Mouse (Mus musculus) forebrain, embryonic 13.5 days (tissue): ENCODE measurements around the gene 1110059E24Rik. TPM values are rescaled to one million over a fixed set of nuclear protein-coding genes. Genes with fewer than 3 reads are reported as not detected.
A peak's percentile ranks its signal among the peaks of the same experiment; 100 is the strongest.

Experiments
- ATAC-seq: fragments of 200-750 bp; cut with Nextera tagmentation; 2 replicates; pipeline ENCODE4 v1.8.0; 2017
- H3K27ac ChIP-seq: fragments of 300-500 bp; sonication (generic); 2 replicates; pipeline ENCODE4 v1.5.1; 2015; ENCODE audit warnings: inconsistent platforms, mild to moderate bottlenecking, moderate library complexity
- H3K27me3 ChIP-seq: fragments of 300-500 bp; sonication (generic); 2 replicates; pipeline ENCODE4 v1.6.1; 2015; ENCODE audit warnings: mild to moderate bottlenecking, inconsistent platforms
- H3K36me3 ChIP-seq: fragments of 300-500 bp; sonication (generic); 2 replicates; pipeline ENCODE4 v1.6.1; 2015; ENCODE audit warnings: mild to moderate bottlenecking, inconsistent platforms; ENCODE audit not compliant: poor library complexity, severe bottlenecking
- H3K4me1 ChIP-seq: fragments of 300-500 bp; sonication (generic); 2 replicates; pipeline ENCODE4 v1.6.1; 2015; ENCODE audit warnings: inconsistent platforms
- H3K4me2 ChIP-seq: fragments of 300-500 bp; sonication (generic); 2 replicates; pipeline ENCODE4 v1.6.1; 2015; ENCODE audit warnings: inconsistent platforms, mild to moderate bottlenecking, moderate library complexity
- H3K4me3 ChIP-seq: fragments of 300-500 bp; sonication (generic); 2 replicates; pipeline ENCODE4 v1.5.1; 2015; ENCODE audit warnings: mild to moderate bottlenecking, inconsistent platforms
- H3K9ac ChIP-seq: fragments of 300-500 bp; sonication (generic); 2 replicates; pipeline ENCODE4 v1.6.1; 2015; ENCODE audit warnings: mild to moderate bottlenecking, inconsistent platforms
- H3K9me3 ChIP-seq: fragments of 300-500 bp; sonication (generic); replicated peaks from 2 replicates; pipeline ENCODE4 v1.6.1; 2016; ENCODE audit warnings: inconsistent platforms
- WGBS: fragments of 180-500 bp; shearing (Covaris S2); methylation state at CpG from one replicate; pipeline ENCODE4 v1.1.7; 2015; 5-methylcytosine and 5-hydroxymethylcytosine counted together
- polyA plus RNA-seq: library from polyadenylated mRNA; unstranded; fragments of >200 nt; fragmentation: Nextera tagmentation; extraction: Ambion mirVana; gene quantifications from 2 replicates; pipeline ENCODE4 v1.2.1, GENCODE M21; 2015

Gene 1110059E24Rik
- polyA plus RNA-seq, 1 experiment from 2014 or later = 69.9 TPM

DNA sequence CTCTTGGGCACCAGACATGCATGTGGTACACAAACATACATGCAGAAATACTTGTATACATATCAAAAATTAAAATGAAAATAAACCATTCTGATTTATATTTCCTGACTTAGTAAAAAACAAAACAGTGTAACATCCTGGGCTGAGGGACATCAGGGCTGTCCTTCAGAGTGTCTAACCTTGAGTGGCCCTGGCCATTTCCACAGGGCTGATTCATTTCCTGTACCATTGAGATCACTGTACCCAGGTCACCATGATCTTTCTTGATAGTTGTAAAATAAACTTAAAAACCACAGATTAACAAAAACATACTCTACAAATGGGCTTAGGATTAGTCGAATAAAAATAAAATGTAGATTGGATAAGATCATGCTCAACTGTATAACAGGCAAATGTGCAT, 66.2 kb downstream of the 1110059E24Rik start:
- Histone ChIP-seq H3K27me3 (no peaks in the 10 kb centered on the region), H3K9ac (no peak overlapping the region), H3K27ac (no peak overlapping the region), H3K36me3 (no peaks in the 10 kb centered on the region; the same call in 1 of the 2 replicates), H3K4me3 (no peak overlapping the region), H3K4me2 (no peak overlapping the region), H3K9me3 (no peaks in the 10 kb centered on the region), H3K4me1 (no peaks in the 10 kb centered on the region)
- WGBS = 94% methylated on average over 1 of the region's 1 CpGs
- ATAC-seq = no peak

DNA sequence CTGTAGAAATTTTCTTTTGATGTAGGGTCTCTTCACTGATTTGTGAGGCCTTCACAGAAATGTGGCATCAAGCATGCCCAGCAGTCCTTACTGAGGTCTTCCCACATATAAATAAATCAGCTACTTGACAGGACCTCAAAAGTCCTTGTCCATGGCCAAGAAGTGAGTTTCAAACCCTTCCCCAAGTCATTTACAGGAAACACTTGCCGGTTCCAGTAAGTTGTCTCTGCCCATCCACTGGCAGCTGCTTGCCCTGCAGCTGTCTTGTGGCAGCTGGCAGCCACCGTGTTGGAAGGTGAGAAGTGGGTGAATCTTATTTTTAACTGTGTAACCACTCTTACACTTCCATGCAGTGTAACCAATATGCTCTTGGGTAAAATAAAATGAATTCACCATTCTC, 66.9 kb downstream of the 1110059E24Rik start:
- H3K27ac ChIP-seq = no peak overlapping the region
- no peak overlapping the region for H3K9ac ChIP-seq
- 85% methylated on average over 2 of the region's 2 CpGs for WGBS
- no peaks in the 10 kb centered on the region for H3K4me1 ChIP-seq
- H3K36me3 ChIP-seq = no peaks in the 10 kb centered on the region; the same call in 1 of the 2 replicates
- H3K9me3 ChIP-seq = no peaks in the 10 kb centered on the region
- no peak overlapping the region for H3K4me2 ChIP-seq
- H3K27me3 ChIP-seq = no peaks in the 10 kb centered on the region
- H3K4me3 ChIP-seq = no peak overlapping the region
- ATAC-seq = no peak

GRCm38 (mm10) chr19:21583986-21584385, 68.8 kb downstream of the 1110059E24Rik start:
- ATAC-seq = no peak
- no peaks in the 10 kb centered on the region; the same call in 1 of the 2 replicates for H3K36me3 ChIP-seq
- WGBS = 78% methylated on average over 5 of the region's 5 CpGs

DNA sequence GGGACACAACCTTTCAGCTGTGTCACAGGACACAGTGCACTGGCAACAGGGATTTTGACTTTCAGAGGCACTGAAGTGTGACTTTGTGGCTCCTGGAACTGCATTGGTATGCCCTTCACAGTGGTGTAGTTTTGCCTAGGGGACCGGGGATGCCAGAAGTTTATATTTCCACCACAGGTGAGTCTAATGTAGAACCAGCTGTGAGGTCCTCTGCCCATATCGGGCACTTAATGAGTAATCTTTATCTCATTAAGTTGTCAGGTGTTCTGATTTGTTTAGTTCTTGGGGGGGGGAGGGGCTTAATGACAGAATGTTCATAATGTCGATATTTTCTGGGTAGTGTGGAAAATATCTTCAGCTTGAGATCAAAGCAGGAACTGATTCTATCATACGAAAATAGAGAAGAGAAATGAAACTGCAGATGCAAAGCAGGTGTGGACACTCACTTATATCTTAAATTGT, 69.2 kb downstream of the 1110059E24Rik start:
- no peaks in the 10 kb centered on the region; the same call in 1 of the 2 replicates for H3K36me3 ChIP-seq
- H3K4me1 ChIP-seq = no peaks in the 10 kb centered on the region
- H3K9me3 ChIP-seq = no peaks in the 10 kb centered on the region
- no peak overlapping the region for H3K9ac ChIP-seq
- no peak overlapping the region for H3K4me3 ChIP-seq
- H3K4me2 ChIP-seq = no peak overlapping the region
- ATAC-seq = no peak
- 90% methylated on average over 4 of the region's 4 CpGs for WGBS
- H3K27me3 ChIP-seq = no peaks in the 10 kb centered on the region
- H3K27ac ChIP-seq = no peak overlapping the region

More at GRCm38 (mm10) chr19:21583986-21584385, 68.8 kb downstream of the 1110059E24Rik start:
- no peak overlapping the region for H3K4me3 ChIP-seq
- H3K27me3 ChIP-seq = no peaks in the 10 kb centered on the region
- H3K9me3 ChIP-seq = no peaks in the 10 kb centered on the region
- H3K9ac ChIP-seq = no peak overlapping the region
- H3K27ac ChIP-seq = no peak overlapping the region
- H3K4me1 ChIP-seq = no peaks in the 10 kb centered on the region
- no peak overlapping the region for H3K4me2 ChIP-seq

DNA sequence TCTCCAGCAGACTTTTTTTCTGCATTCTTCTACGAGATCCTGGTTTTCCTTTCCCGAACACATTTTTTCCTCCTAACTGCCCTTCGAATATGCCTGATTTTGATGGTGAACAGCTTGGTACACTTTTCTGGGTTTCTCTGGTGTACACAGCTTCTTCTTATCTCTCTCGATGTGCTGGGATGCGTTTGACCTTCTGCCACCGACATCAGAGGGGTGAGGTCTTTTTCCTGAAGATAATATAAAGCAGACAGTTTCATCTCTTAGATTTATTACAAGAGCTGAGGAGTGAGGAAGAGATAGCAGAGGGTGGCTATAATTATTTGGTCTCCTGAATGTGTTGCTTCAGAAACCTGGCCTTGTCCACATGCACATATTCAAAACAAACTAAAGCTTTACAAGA, 71.4 kb downstream of the 1110059E24Rik start:
- Histone ChIP-seq H3K27ac (no peak overlapping the region), H3K9me3 (no peaks in the 10 kb centered on the region), H3K4me2 (no peak overlapping the region), H3K4me1 (no peaks in the 10 kb centered on the region), H3K9ac (no peak overlapping the region), H3K4me3 (no peak overlapping the region), H3K27me3 (no peaks in the 10 kb centered on the region), H3K36me3 (no peaks in the 10 kb centered on the region)
- no peak for ATAC-seq
- WGBS = 91% methylated on average over 6 of the region's 6 CpGs

DNA sequence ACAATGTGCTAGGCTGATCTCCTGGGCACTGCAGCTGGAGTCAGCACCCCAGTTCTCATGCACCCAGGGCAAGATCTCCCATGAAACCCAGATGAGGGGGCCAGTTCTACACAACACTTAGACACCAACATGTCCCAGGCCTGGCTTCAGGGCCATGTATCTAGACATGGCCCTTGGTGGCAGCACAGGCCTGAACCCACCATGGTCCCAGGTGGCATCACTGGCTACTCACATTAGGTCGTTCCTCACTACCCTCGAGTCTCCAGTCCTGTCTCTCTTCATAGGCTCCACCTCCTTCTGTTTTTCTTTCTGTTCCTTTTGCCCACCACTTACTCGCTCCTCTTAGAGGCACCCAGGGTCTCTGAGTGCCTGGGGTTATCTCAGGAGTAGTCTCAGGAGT, 72.9 kb downstream of the 1110059E24Rik start:
- H3K9me3 ChIP-seq = no peaks in the 10 kb centered on the region
- H3K9ac ChIP-seq = no peak overlapping the region
- no peaks in the 10 kb centered on the region for H3K36me3 ChIP-seq
- no peak overlapping the region for H3K27ac ChIP-seq
- no peak overlapping the region for H3K4me2 ChIP-seq
- H3K4me3 ChIP-seq = no peak overlapping the region
- ATAC-seq = no peak
- H3K27me3 ChIP-seq = no peaks in the 10 kb centered on the region
- 87% methylated on average over 3 of the region's 3 CpGs for WGBS
- no peaks in the 10 kb centered on the region for H3K4me1 ChIP-seq

- Histone ChIP-seq H3K4me1 (no peaks in the 10 kb centered on the region), H3K4me3 (no peak overlapping the region), H3K27me3 (no peaks in the 10 kb centered on the region), H3K9ac (no peak overlapping the region), H3K9me3 (no peaks in the 10 kb centered on the region), H3K27ac (no peak overlapping the region), H3K4me2 (no peak overlapping the region), H3K36me3 (no peaks in the 10 kb centered on the region)
- WGBS = 82% methylated on average over 3 of the region's 3 CpGs
- ATAC-seq = no peak
These were observed 75.3 kb downstream of the 1110059E24Rik start for GRCm38 (mm10) chr19:21577443-21577842.

- Histone ChIP-seq H3K4me2 (no peak overlapping the region), H3K27me3 (no peaks in the 10 kb centered on the region), H3K9me3 (no peaks in the 10 kb centered on the region), H3K9ac (no peak overlapping the region), H3K27ac (no peak overlapping the region), H3K36me3 (no peaks in the 10 kb centered on the region), H3K4me1 (peaks cover 3% of the 10 kb centered on the region; the same call in 1 of the 2 replicates), H3K4me3 (no peak overlapping the region)
- no peak for ATAC-seq
- 91% methylated on average over 7 of the region's 7 CpGs for WGBS
These were observed 80.8 kb downstream of the 1110059E24Rik start for GRCm38 (mm10) chr19:21571986-21572385.

DNA sequence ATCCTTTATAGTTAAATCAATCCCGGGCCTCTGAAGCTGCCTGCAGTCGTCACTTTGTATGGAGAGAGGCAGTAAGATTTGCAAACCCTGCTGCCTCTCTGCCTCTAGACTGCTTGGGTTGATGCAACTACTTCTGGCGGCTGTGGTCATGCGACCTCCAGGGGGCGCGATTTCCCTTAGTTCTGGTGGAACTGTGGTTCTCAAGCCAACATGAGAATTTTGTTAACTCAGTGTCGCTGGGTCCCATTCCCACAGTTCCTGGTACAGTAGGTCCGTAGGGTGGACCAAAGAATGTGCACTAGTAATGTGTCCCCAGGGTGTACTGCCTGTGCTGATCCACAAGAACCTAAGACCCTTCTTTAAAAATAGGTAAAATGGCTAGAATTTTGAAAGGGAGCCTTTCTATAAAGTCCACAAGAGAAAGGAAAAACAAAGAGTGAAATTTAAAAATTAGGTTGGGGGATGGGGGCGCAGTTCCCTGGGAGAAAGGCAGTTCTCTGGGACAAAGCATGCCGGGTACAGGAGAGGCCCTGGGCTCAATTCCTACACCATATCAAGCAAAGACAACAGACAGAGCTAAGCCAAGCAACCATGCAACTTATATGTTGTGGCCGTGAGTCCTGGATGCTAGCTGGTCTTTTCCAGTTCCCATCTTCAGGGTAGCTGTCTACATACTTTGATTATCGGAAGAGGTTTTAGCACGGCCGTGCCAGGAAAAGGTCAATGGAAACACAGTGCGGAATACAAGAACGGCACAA, 81.4 kb downstream of the 1110059E24Rik start:
- H3K9ac ChIP-seq = no peak overlapping the region
- H3K27me3 ChIP-seq = no peaks in the 10 kb centered on the region
- 46% methylated on average over 16 of the region's 16 CpGs for WGBS
- H3K4me3 ChIP-seq = no peak overlapping the region
- peak; percentile 78 for ATAC-seq
- no peak overlapping the region for H3K27ac ChIP-seq
- H3K36me3 ChIP-seq = no peaks in the 10 kb centered on the region
- no peak overlapping the region for H3K4me2 ChIP-seq
- H3K4me1 ChIP-seq = peaks cover 3% of the 10 kb centered on the region; the same call in 1 of the 2 replicates
- H3K9me3 ChIP-seq = no peaks in the 10 kb centered on the region

GRCm38 (mm10) chr19:21570778-21571177, 82.0 kb downstream of the 1110059E24Rik start:
- Histone ChIP-seq H3K4me3 (no peak overlapping the region), H3K4me2 (no peak overlapping the region), H3K27me3 (no peaks in the 10 kb centered on the region), H3K27ac (no peak overlapping the region), H3K9ac (no peak overlapping the region), H3K36me3 (no peaks in the 10 kb centered on the region), H3K9me3 (no peaks in the 10 kb centered on the region), H3K4me1 (peaks cover 3% of the 10 kb centered on the region; the same call in 1 of the 2 replicates)
- WGBS = 33% methylated on average over 8 of the region's 8 CpGs
- ATAC-seq = peak; percentile 37; the same call in 1 of the 2 replicates

DNA sequence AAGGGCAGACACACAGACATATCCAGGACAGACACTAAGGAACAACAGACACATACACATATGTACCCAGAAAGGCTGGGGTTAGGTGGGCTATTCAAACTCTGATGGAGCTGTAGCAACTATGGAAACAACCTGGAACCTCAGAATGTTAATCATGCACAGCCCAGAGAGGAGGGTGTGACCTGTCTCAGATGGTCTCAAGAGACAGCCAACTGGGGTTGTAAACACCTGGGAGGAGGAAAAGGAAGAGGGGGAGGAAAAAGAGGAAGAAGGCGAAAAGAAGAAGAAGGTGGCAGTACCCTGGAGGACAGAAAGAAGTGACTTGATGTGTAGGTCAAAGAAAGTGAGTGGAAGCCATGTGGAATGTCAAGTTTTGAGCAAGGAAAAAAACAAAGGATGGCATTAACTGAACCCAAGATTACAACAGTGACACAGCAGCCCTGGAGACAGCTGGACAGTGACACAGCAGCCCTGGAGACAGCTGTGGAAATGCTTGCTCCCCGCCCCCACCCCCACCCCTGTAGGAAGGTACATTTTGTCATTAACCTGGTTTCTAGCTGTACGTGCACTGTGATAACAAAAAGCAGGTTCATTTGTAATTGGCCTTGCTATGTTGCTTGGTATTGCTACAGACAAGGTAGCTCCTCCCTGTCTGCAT, 84.1 kb downstream of the 1110059E24Rik start:
- 79% methylated on average over 3 of the region's 3 CpGs for WGBS
- Histone ChIP-seq H3K27ac (no peak overlapping the region), H3K4me1 (peaks cover 3% of the 10 kb centered on the region; the same call in 1 of the 2 replicates), H3K9me3 (no peaks in the 10 kb centered on the region), H3K36me3 (no peaks in the 10 kb centered on the region), H3K9ac (no peak overlapping the region), H3K4me2 (no peak overlapping the region), H3K27me3 (no peaks in the 10 kb centered on the region), H3K4me3 (no peak overlapping the region)
- ATAC-seq = no peak

- Histone ChIP-seq H3K9me3 (no peaks in the 10 kb centered on the region), H3K4me1 (peaks cover 3% of the 10 kb centered on the region; the same call in 1 of the 2 replicates), H3K27me3 (no peaks in the 10 kb centered on the region), H3K36me3 (no peaks in the 10 kb centered on the region), H3K4me2 (no peak overlapping the region), H3K9ac (no peak overlapping the region), H3K4me3 (no peak overlapping the region), H3K27ac (no peak overlapping the region)
- WGBS = 83% methylated on average over 3 of the region's 3 CpGs
- ATAC-seq = no peak
These were observed 84.8 kb downstream of the 1110059E24Rik start for GRCm38 (mm10) chr19:21567933-21568332.
